Mouse (Mus musculus) limb, embryonic 11.5 days (tissue): ENCODE results near the gene Hoxa2. TPM values are rescaled to one million over a fixed set of nuclear protein-coding genes. Genes with fewer than 3 reads are reported as not detected.

Experiments
- ATAC-seq: fragments of 200-750 bp; cut with Nextera tagmentation; 2 replicates; pipeline ENCODE4 v1.8.0; 2017; ENCODE audit warnings: low read depth; ENCODE audit not compliant: insufficient number of reproducible peaks, low FRiP score, low TSS enrichment
- DNase-seq: peaks from one replicate; pipeline ENCODE4 v3.0.0-alpha.2; 2015; ENCODE audit warnings: low spot score
- H3K27ac ChIP-seq: fragments of 300-500 bp; sonication (generic); replicated peaks from 2 replicates; pipeline ENCODE4 v1.5.1; 2014; ENCODE audit warnings: low read depth, mild to moderate bottlenecking, low read length
- H3K27me3 ChIP-seq: fragments of 300-500 bp; sonication (generic); 2 replicates; pipeline ENCODE4 v1.6.1; 2014; ENCODE audit warnings: mild to moderate bottlenecking, low read length, mixed read lengths; ENCODE audit not compliant: control insufficient read depth, insufficient read depth
- H3K36me3 ChIP-seq: fragments of 300-500 bp; sonication (generic); 2 replicates; pipeline ENCODE4 v1.6.1; 2014; ENCODE audit warnings: mild to moderate bottlenecking, low read length, moderate library complexity, mixed read lengths; ENCODE audit not compliant: control insufficient read depth, insufficient read depth
- H3K4me1 ChIP-seq: fragments of 300-500 bp; sonication (generic); 2 replicates; pipeline ENCODE4 v1.6.1; 2014; ENCODE audit warnings: low read length, mixed read lengths; ENCODE audit not compliant: control insufficient read depth, insufficient read depth
- H3K4me2 ChIP-seq: fragments of 300-500 bp; sonication (generic); 2 replicates; pipeline ENCODE4 v1.6.1; 2014; ENCODE audit warnings: low read depth, mild to moderate bottlenecking, moderate library complexity; ENCODE audit not compliant: severe bottlenecking
- H3K4me3 ChIP-seq: fragments of 300-500 bp; sonication (generic); 2 replicates; pipeline ENCODE4 v1.5.1; 2014; ENCODE audit warnings: low read depth, low read length
- H3K9ac ChIP-seq: fragments of 300-500 bp; sonication (generic); 2 replicates; pipeline ENCODE4 v1.6.1; 2014; ENCODE audit warnings: mild to moderate bottlenecking, low read length
- H3K9me3 ChIP-seq: fragments of 300-500 bp; sonication (generic); 2 replicates; pipeline ENCODE4 v1.6.1; 2016; ENCODE audit warnings: low read length; ENCODE audit not compliant: control insufficient read depth
- WGBS: fragments of 180-500 bp; shearing (Covaris S2); extraction: QIAGEN DNeasy Blood & Tissue Kit; methylation state at CpG from one replicate; pipeline ENCODE4 v1.1.7; 2014; 5-methylcytosine and 5-hydroxymethylcytosine counted together
- polyA plus RNA-seq: library from polyadenylated mRNA; unstranded; fragments of >200 nt; fragmentation: Nextera tagmentation; extraction: Ambion mirVana; gene quantifications from 2 replicates; pipeline ENCODE4 v1.2.1, GENCODE M21; 2014

Hoxa2 gene
- polyA plus RNA-seq, 1 experiment from 2014 or later: 3.0 TPM

DNA sequence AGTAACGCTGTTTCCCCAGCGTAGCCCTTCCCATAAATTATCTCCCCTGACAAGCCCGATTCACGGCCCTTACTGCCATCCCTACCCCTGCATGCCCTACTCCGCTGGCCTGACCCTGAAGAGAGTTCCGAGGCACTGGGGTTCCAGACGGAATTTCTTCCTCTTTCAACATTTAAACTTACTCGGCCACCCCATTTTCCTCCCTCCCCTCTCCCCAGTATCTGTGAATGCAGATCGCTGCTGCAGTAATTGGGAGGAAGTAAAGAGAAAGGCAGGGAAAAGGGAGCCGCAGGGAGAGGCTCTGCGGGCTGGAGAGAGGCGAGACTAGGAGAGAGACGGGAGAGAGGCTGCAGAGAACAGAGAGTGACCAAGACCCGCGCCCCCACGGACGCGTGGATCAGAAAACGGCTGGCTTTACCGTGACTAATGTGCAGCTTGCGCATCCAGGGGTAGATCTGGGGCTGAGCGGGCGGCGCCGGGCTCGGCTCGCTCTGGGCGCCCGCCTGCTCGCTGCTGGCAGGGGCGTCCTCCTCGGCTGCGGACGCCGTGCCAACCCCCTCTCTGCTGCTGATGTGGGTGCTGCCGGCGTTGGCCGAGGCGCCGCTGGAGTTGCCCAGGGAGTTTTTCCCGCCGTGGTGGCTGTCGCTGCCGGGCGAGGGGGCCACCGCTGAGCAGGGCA is 38.9 kb upstream of the Hoxa2 start:
- under 1% methylated on average over 39 of the region's 46 CpGs for WGBS
- Histone ChIP-seq H3K4me2 (peak overlapping the region; percentile 98), H3K9ac (peak overlapping the region; percentile 76), H3K9me3 (no peaks in the 10 kb centered on the region), H3K4me1 (peaks cover 73% of the 10 kb centered on the region), H3K27ac (peak overlapping the region; percentile 59), H3K4me3 (peak overlapping the region; percentile 44), H3K36me3 (peaks cover 2% of the 10 kb centered on the region; the same call in 1 of the 2 replicates), H3K27me3 (no peaks in the 10 kb centered on the region)
- ATAC-seq (no peak), DNase-seq (peak; percentile 73)

- Histone ChIP-seq H3K27ac (no peak overlapping the region; the same call in 1 of the 2 replicates), H3K4me2 (peak overlapping the region; percentile 98), H3K9ac (peak overlapping the region; percentile 76), H3K9me3 (no peaks in the 10 kb centered on the region), H3K27me3 (no peaks in the 10 kb centered on the region), H3K36me3 (peaks cover 2% of the 10 kb centered on the region; the same call in 1 of the 2 replicates), H3K4me3 (peak overlapping the region; percentile 44), H3K4me1 (peaks cover 69% of the 10 kb centered on the region)
- DNase-seq (peak; percentile 70), ATAC-seq (no peak)
- 4% methylated on average over 10 of the region's 10 CpGs for WGBS
Observed at GRCm38 (mm10) chr6:52203121-52203370, 38.4 kb upstream of the Hoxa2 start.

DNA sequence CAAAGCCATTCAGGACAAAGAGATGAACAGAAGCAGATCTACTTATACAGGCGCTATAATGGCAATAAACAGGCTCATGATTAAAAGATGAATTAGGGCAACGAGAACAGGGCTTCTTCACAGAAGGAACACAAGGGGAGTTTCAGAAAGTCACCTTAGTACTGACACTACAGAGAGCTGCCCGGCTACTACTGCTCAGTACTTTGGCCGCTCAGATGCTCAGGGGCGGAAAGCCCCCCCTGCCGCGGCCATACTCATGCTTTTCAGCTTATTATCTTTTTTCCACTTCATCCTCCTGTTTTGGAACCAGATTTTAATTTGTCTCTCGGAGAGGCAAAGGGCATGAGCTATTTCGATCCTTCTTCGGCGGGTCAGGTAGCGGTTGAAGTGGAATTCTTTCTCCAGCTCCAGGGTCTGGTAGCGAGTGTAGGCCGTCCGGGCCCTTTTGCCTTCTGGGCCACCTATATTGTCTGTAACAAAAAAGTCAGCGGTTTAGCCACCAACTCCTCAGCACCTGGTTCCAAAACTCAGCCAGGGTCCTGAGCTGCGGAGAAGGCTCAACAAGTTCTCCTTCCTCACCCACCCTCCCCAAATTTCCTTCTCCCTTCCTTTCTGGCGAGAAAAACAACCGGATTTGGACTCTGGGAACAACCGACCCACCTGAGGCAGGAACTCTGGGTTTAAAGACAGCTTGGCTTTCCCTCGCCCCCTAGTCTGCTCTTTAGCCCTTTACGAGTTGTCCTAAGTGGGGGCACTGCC is 37.9 kb upstream of the Hoxa2 start:
- Histone ChIP-seq H3K27me3 (no peaks in the 10 kb centered on the region), H3K27ac (peak overlapping the region; percentile 47; the same call in 1 of the 2 replicates), H3K4me3 (peak overlapping the region; percentile 44), H3K9me3 (no peaks in the 10 kb centered on the region), H3K4me1 (peaks cover 67% of the 10 kb centered on the region), H3K9ac (peak overlapping the region; percentile 76), H3K36me3 (peaks cover 2% of the 10 kb centered on the region; the same call in 1 of the 2 replicates), H3K4me2 (peak overlapping the region; percentile 98)
- ATAC-seq: no peak
- peak; percentile 57 for DNase-seq
- WGBS: 8% methylated on average over 22 of the region's 22 CpGs

- H3K27me3 ChIP-seq: no peaks in the 10 kb centered on the region
- peaks cover 2% of the 10 kb centered on the region; the same call in 1 of the 2 replicates for H3K36me3 ChIP-seq
- DNase-seq (no peak), ATAC-seq (no peak)
- peak overlapping the region; percentile 13; the same call in 1 of the 2 replicates for H3K4me2 ChIP-seq
- H3K4me1 ChIP-seq: peaks cover 59% of the 10 kb centered on the region
- no peaks in the 10 kb centered on the region for H3K9me3 ChIP-seq
- WGBS: 19% methylated on average over 1 of the region's 1 CpGs
- no peak overlapping the region for H3K27ac ChIP-seq
- no peak overlapping the region; the same call in 1 of the 2 replicates for H3K9ac ChIP-seq
- no peak overlapping the region for H3K4me3 ChIP-seq
Observed at GRCm38 (mm10) chr6:52201269-52201668, 36.6 kb upstream of the Hoxa2 start.

DNA sequence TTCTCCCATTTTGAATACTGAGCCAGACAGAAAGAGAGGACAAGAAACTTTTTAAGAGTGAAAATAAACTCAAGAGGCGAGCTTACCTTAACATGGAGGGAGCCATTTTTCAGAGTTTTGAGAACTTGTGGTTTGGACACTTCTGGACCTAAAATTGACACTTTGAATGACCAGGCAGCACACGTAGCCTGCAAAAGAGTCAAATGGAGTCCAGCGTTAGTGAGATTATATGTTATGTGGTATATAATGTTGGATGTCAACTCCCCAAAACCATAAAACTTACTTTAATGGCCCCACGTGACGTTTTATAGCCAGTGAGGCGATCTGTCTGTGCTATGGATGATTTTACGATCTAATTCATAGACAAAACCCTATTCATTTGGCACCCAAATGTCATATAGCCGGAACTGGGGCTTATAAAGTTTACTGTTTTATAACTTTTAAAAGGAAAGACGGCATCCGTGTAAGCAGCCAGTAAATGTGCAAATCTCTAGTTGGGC is 36.2 kb upstream of the Hoxa2 start:
- Histone ChIP-seq H3K9ac (no peak overlapping the region; the same call in 1 of the 2 replicates), H3K9me3 (no peaks in the 10 kb centered on the region), H3K4me1 (peaks cover 57% of the 10 kb centered on the region), H3K27me3 (no peaks in the 10 kb centered on the region), H3K36me3 (peaks cover 2% of the 10 kb centered on the region; the same call in 1 of the 2 replicates), H3K4me2 (peak overlapping the region; percentile 29), H3K4me3 (no peak overlapping the region), H3K27ac (no peak overlapping the region)
- ATAC-seq: no peak
- DNase-seq: no peak
- 6% methylated on average over 10 of the region's 10 CpGs for WGBS

DNA sequence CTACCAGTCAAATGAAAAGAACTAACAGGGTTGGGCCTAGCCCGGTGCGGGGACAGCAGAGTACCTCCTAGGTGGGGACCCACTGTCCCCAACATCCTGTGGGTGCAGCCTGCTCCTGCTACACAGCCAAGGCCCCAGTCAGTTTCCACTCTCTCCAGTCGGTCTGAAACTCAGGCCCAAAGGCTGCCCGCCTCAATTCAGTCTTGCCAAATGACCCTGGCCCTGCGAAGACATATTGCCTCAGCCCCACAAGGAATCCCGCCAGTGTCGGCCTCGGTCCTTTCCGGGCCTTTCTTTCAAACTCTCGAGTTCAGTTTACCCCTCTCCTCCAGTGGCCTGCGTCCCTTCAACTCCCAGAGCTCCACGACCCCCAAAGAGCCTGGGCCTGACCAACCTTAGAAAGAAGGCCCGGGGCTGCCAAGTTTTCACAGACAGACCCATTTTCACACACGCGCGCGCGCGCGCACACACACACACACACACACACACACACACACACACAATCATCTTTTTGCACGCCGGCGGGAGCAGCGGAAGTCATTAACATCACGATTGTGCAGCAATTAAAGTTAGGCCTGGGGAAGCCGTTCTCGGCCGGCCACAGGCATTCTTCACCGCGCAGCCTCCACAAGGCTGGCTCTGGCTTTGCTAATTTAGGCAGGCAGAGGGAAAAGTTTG is 35.6 kb upstream of the Hoxa2 start:
- H3K4me2 ChIP-seq: peak overlapping the region; percentile 29

GRCm38 (mm10) chr6:52197271-52197670 is 32.6 kb upstream of the Hoxa2 start:
- Histone ChIP-seq H3K9ac (no peak overlapping the region), H3K27ac (no peak overlapping the region), H3K36me3 (no peaks in the 10 kb centered on the region), H3K27me3 (no peaks in the 10 kb centered on the region), H3K9me3 (no peaks in the 10 kb centered on the region), H3K4me2 (peak overlapping the region; percentile 4; the same call in 1 of the 2 replicates), H3K4me1 (peaks cover 36% of the 10 kb centered on the region), H3K4me3 (no peak overlapping the region)
- peak; percentile 65 for DNase-seq
- 10% methylated on average over 10 of the region's 10 CpGs for WGBS
- ATAC-seq: no peak

More for the DNA sequence above, 35.6 kb upstream of the Hoxa2 start:
- H3K9ac ChIP-seq: peak overlapping the region; percentile 41; the same call in 1 of the 2 replicates
- DNase-seq: peak; percentile 75
- ATAC-seq: no peak
- 5% methylated on average over 30 of the region's 30 CpGs for WGBS
- H3K36me3 ChIP-seq: no peaks in the 10 kb centered on the region
- H3K27me3 ChIP-seq: no peaks in the 10 kb centered on the region
- H3K4me1 ChIP-seq: peaks cover 52% of the 10 kb centered on the region
- no peak overlapping the region for H3K4me3 ChIP-seq
- no peak overlapping the region for H3K27ac ChIP-seq
- no peaks in the 10 kb centered on the region for H3K9me3 ChIP-seq

GRCm38 (mm10) chr6:52196811-52197210 is 32.2 kb upstream of the Hoxa2 start:
- Histone ChIP-seq H3K4me1 (peaks cover 37% of the 10 kb centered on the region), H3K9ac (no peak overlapping the region), H3K4me2 (no peak overlapping the region), H3K27me3 (no peaks in the 10 kb centered on the region), H3K9me3 (no peaks in the 10 kb centered on the region), H3K4me3 (no peak overlapping the region), H3K36me3 (no peaks in the 10 kb centered on the region), H3K27ac (no peak overlapping the region)
- DNase-seq (no peak), ATAC-seq (no peak)
- 27% methylated on average over 9 of the region's 9 CpGs for WGBS
